Mouse (Mus musculus) urinary bladder, postnatal 10 days (tissue): Measurements from ENCODE around the gene Gpbar1.

ENCODE experiments used
- DNase-seq: peaks from one replicate; pipeline ENCODE4 v3.0.0; 2022; ENCODE audit warnings: low spot score

Gpbar1 gene

GRCm38 (mm10) chr1:74278538-74278937 lies at the start of gene Gpbar1:
Gpbar1 (plus strand) TSS chr1:74278550.
- DNase-seq, result no peak

- DNase-seq, result no peak
Observed at GRCm38 (mm10) chr1:74229942-74230341, 48.4 kb upstream of the Gpbar1 start.

- no peak for DNase-seq
Observed at GRCm38 (mm10) chr1:74230992-74231391, 47.4 kb upstream of the Gpbar1 start.

GRCm38 (mm10) chr1:74235938-74236589 lies 42.3 kb upstream of the Gpbar1 start, which contains the start of gene Arpc2:
Arpc2 (plus strand) TSS chr1:74236084.
- peak; percentile 89 for DNase-seq

- no peak for DNase-seq
Observed at GRCm38 (mm10) chr1:74236590-74237317, 41.6 kb upstream of the Gpbar1 start.

- DNase-seq, result no peak
Observed at GRCm38 (mm10) chr1:74237671-74238070, 40.7 kb upstream of the Gpbar1 start.

- no peak for DNase-seq
Observed at GRCm38 (mm10) chr1:74238136-74238535, 40.2 kb upstream of the Gpbar1 start.

- no peak for DNase-seq
Observed at GRCm38 (mm10) chr1:74239162-74239561, 39.2 kb upstream of the Gpbar1 start.

GRCm38 (mm10) chr1:74239618-74240017 lies 38.7 kb upstream of the Gpbar1 start:
- DNase-seq, result no peak

GRCm38 (mm10) chr1:74240311-74240710 lies 38.0 kb upstream of the Gpbar1 start:
- DNase-seq, result no peak

- no peak for DNase-seq
Observed at GRCm38 (mm10) chr1:74240832-74241231, 37.5 kb upstream of the Gpbar1 start.

- no peak for DNase-seq
Observed at GRCm38 (mm10) chr1:74245525-74245924, 32.8 kb upstream of the Gpbar1 start.

- DNase-seq, result no peak
Observed at GRCm38 (mm10) chr1:74248799-74249198, 29.6 kb upstream of the Gpbar1 start.

- no peak for DNase-seq
Observed at GRCm38 (mm10) chr1:74249331-74249980, 28.9 kb upstream of the Gpbar1 start.

- no peak for DNase-seq
Observed at GRCm38 (mm10) chr1:74250096-74250495, 28.3 kb upstream of the Gpbar1 start.

GRCm38 (mm10) chr1:74255704-74256345 lies 22.5 kb upstream of the Gpbar1 start:
- no peak for DNase-seq

- no peak for DNase-seq
Observed at GRCm38 (mm10) chr1:74256782-74257181, 21.6 kb upstream of the Gpbar1 start.

- no peak for DNase-seq
Observed at GRCm38 (mm10) chr1:74262510-74262909, 15.8 kb upstream of the Gpbar1 start.

- no peak for DNase-seq
Observed at GRCm38 (mm10) chr1:74268750-74269149, 9.6 kb upstream of the Gpbar1 start.

GRCm38 (mm10) chr1:74271659-74272058 lies 6.7 kb upstream of the Gpbar1 start:
- DNase-seq, result no peak

- no peak for DNase-seq
Observed at GRCm38 (mm10) chr1:74275015-74275414, 3.3 kb upstream of the Gpbar1 start.

GRCm38 (mm10) chr1:74277041-74277440 lies 1.3 kb upstream of the Gpbar1 start:
- DNase-seq, result no peak
